Mouse (Mus musculus): Measurements from ENCODE around the gene Asb4.
"Not testable (repeated sequence)": the region's sequence is repeated elsewhere in the genome, so short reads cannot be mapped to it uniquely, and the experiment has no call there.

Asb4 gene

DNA sequence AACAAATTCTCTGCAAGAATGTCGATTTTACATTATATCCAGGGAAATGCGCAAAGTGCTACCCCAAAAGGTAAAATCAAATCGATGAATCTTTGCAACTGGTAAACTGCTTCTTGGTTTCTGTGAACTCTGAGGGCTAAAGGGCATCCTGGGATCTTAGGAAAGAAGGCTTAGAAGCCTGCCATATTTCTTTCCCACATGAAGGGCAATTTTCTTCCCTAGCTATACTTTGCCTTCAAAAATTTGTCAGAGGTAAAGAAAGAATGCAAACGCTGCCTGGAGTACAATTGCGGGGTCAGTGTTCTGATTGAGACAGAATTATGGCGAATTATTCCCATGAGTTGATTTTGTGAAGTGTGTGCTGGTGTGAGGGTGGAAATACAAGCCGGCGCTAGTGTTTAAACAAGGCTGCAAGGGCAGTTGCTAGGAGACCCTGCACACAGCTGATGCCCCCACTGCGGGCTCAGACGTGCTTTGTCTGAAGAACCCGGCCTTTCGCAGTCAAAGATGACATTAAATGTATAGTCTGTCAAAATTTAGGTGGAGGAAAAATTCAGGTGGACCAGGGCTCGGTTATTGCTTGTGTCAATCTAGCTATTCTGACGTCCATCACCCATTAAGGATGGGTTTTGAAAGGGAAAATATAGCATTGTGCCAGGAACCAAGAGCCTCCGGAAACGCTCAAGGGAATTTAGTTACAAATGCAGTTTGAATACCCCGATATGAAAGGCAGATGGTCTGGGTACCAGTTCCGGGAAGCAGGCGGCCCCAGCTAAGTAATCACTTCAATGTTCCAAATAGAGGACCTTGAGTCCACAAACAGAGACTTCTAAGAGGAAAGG, at the start of gene Asb4:
Gene Asb4 (plus strand): TSS at position 51 of the 842 bp plus-strand sequence.
- no peak for DNase-seq

DNA sequence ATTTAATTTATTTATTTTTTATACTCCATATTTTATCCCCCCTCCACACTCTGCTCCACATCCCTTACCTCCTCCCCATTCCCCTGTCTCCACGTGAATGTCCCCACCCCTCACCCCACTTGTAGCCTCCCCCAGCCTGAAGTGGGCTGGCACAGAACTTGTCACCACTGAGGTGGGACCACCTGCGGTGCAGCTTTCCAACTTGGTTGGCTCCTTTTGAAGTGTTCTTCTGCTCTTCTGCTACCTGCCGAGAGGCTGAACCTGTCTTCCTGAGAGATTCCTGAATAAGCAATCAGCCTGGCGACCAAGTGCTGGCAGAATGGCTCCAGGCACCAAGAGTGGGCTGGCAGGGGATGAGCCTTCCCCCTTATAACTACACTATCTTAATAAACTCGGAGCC, 49.2 kb upstream of the Asb4 start:
- DNase-seq, result no peak

- not testable (repeated sequence) for DNase-seq
Observed at GRCm38 (mm10) chr6:5336016-5336415, 47.2 kb upstream of the Asb4 start.

GRCm38 (mm10) chr6:5338781-5339180, 44.4 kb upstream of the Asb4 start:
- not testable (repeated sequence) for DNase-seq

DNA sequence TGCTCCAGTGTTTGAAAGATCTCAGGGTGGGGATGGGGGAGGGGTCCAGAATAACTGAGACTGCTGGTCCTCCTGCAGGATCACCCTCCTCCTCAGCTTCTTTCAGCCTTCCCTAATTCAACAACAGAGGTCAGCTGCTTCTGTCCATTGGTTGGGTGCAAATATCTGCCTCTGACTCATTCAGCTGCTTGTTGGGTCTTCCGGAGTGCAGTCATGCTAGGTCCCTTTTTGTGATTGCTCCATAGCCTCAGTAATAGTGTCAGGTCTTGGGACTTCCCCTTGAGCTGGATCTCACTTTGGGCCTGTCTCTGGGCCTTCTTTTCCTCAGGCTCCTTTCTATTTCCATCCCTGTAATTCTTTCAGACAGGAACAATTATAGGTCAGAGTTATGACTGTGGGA, 43.9 kb upstream of the Asb4 start:
- not testable (repeated sequence) for DNase-seq

DNA sequence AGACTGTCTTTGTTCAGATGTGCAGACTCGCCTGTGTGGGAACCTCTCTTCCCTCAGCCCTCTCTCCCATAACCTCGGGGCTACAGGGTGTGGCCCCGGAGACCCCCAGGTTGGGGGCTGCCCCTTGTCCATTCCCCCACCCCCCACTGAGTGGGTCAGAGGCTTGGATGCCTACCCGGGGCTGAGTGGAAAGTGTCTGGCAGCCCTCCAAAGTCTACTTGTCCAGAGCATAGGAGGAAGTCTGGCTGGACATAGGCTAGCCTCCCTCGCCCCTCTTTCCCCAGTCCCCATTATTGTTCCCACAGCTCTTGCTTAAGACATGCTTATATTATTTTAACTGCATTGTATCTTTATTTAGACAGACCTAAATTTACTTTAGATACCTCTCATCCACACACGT, 38.9 kb upstream of the Asb4 start:
- no peak for DNase-seq

DNA sequence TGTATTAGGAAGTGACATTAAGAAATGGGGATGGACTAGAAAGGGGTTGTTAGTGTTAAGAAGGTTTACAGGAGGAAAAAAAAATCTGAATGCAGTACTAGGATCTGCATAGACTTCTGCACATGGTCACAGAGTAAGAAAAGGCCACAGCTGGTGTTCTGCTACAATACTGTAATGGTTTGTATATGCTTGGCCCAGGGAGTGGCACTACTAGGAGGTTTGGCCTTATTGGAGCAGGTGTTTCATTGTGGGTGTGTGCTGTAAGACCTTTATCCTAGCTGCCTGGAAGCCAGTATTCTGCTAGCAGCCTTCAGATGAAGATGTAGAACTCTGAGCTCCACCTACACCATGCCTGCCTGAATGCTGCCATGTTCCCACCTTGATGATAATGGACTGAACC, 25.3 kb upstream of the Asb4 start:
- no peak for DNase-seq

DNA sequence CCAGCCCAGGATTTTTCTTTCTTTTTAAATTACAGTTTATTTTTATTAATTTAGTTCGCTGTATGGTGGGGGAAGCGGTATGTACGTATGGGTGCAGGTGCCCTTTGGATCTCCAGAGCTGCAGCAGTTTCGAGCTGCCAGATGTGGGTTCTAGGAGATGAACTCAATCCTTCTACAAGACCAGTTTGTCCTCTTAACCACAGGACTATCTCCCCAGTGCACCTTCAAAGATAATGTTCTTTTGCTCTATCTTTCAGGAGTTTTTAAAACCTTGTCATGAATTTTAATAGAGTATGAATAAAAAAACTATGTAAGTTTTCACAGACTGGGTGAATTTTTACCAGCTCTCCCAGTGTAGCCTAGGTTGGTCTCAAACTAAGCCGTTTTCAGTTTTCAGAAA, 22.8 kb upstream of the Asb4 start:
- no peak for DNase-seq

DNA sequence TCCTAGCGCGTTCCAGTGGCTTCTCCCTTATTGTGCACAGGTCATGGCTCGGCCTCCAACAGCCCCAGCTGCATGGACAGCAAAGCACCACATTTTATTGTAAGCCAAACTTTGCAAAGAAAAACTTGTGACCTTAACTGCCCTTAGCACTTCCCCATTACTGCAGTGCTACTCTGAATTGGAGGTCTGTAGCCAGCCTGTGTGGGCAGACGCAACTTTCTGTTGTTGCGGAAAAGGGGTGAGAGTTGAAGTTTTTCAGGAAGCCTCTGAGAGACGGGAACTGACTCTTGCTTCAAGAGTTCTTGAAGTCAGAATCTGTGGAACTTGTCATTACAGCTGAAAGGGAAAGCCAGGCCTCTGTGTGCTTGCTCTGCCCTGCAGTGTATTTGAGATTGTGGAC, 21.2 kb upstream of the Asb4 start:
- no peak for DNase-seq

DNA sequence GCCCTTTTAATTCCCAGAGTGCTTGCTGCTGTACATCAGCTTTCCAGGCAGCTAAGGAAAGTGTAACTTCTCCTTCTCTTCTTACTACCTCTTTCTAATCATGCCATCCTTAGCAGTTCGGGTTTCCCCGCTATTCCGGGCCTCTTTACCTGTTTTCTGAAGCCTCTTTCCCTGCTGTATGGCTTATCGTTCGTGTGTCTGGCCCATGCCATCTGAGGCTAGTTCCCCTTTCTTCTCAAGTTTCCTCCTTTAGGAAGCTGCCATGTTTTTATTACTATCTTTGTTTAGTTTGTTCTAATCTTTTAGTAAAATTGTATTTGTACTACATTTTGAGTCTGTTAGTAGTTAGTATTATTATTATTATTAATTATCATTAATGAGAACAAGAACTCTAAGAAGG, 17.3 kb upstream of the Asb4 start:
- DNase-seq, result no peak

- DNase-seq, result no peak
Observed at GRCm38 (mm10) chr6:5376884-5377283, 6.3 kb upstream of the Asb4 start.

DNA sequence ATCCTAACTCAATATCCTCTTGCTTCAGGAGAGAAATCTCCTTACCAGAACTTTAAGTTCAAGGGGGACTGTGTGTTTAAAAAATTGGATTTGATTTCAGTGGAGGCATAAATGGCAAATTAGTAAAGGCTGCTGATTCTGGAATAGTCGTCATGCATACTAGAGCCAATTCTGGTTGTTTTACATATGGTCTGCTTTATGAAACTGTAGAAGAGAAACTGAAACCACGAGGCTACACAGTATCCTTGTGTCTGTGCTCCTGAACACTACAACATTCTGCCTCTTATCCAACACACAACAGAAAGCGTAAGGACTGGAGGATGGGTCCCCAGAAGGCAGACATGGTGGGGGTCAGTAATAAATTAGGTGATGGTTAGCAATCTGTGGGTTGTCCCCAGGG, 4.1 kb upstream of the Asb4 start:
- DNase-seq, result no peak

GRCm38 (mm10) chr6:5379781-5380623, 3.2 kb upstream of the Asb4 start:
- DNase-seq, result no peak

- DNase-seq, result no peak
Observed at GRCm38 (mm10) chr6:5380624-5381252, 2.4 kb upstream of the Asb4 start.

DNA sequence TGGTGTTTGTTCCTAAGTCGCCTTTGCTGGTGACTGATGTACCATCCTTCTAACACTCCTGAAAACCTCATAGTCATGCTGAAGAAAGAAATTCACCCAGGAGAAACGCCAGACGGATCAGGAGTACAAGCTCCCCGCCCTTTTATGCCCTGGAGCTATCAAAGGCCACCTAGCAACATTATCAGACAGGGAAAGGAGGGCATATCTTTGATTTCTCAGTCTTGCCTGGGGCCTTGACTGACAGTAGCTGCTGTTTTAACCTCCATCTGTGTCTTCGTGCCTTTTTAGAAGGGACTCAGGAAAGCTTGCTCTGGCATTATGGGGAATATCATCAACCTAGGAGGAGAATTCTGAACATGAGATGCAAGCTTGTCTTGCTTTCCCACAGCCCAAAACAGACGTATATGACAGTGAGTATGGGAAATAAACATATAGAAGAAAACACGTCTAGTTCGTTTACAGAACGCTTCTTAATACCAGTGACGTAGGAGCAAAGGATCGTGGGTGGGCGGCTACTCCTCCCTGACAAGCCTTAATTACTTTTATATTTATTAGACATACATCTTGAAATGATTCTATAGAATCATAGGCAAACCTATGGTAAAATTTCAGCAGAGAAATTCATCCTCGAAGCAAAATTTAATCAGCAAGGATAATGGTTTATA, 1.1 kb upstream of the Asb4 start:
- DNase-seq, result no peak

DNA sequence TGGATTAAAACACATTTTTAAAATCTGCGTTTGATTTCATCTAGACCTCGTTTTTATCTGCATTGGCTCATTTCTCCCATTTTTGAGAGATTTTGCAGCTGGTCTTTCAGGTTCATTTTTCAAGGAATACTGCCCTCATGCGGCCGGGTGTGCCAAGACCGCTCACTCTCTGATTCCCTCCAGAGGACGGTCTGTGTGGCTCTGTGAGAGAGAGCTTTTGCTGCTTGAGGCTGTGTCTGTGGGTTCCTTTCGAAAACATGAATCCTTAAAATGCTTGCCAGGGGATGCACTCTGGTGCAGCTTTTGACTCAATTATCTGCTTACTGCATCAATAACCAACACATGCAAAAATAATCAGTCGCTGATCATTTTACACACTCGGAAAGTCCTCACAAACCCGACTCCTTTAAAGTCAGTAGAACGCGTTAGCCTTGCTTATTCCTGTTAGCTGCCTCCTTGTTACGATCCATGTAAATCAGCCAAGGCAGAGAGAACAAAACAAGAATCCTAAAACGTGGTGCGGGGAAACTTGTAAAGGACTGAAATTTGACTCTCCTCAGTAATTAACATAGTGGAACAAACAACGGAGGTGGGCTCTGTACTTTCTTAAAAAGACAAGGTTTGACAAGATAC, 487 bp upstream of the Asb4 start:
- peak; percentile 73 to 83 for DNase-seq

- DNase-seq, result peak; percentile 48 to 73
Observed at GRCm38 (mm10) chr6:5384178-5384490, 948 bp downstream of the Asb4 start.

- no peak for DNase-seq
Observed at GRCm38 (mm10) chr6:5385161-5385640, 2.0 kb downstream of the Asb4 start.

- no peak for DNase-seq
Observed at GRCm38 (mm10) chr6:5386486-5386885, 3.3 kb downstream of the Asb4 start.

DNA sequence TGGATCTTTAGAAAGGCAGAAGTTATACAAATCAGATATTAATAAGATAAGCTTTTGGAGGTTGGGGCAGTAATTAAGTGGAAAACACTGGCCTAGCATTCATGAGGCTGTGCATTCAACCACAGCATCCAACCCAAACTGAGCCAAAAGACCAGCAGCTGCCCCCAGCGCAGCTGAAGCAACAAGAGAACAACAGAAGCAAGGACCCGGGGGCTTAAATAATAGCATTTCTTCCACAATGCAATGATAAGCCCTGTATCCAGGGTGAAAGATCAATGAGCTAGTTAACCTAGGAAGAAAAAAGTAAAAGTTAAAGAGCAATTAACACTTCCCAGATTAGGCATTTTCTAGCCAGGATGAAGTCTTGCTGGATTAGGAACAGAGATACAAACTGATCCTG, 4.2 kb downstream of the Asb4 start:
- no peak for DNase-seq

DNA sequence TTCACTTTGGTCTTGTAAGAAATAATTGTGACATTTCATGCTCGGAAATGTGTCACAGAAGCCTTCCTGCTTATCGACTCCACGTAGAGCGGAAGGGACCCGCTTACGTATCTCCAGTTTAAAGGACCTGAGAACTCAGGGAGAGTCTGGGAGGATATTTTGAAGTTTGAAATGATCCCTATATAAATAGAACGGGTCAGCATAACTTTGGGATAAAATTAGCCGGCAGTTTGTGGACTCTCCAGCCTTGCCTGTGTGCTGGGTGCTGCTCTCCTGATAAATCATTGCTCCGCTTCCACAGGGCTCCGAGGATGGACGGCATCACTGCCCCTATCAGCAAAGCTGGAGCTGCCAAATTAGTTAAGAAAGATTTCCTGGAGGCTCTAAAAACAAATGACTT, 7.1 kb downstream of the Asb4 start:
- DNase-seq, result no peak

DNA sequence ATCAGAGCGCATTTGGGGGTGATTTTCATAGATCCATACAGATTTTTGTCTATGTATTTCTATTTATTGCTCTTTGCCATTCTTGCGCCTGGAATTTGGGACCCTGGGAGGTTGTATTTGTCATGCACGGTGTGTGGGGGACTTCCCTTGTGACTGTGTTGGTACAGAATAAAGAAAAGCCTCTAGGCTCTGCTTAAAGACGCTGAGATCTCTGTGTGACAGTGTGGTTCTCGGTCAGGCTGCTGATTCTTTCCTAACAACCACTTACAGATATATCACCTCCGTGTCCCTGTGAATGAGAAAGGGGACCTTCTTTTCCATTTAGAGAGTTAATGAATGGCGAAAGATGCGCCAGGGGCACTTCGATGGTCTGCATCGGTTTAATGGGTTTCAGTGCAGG, 7.8 kb downstream of the Asb4 start:
- no peak for DNase-seq

GRCm38 (mm10) chr6:5394971-5395370, 11.8 kb downstream of the Asb4 start:
- DNase-seq, result no peak

Measured in kidney, postnatal 25 days (tissue).